Mouse (Mus musculus) layer of hippocampus, adult 8-10 months (tissue): Measurements from ENCODE around the gene Mafb. TPM values are rescaled to one million over a fixed set of nuclear protein-coding genes. Genes with fewer than 3 reads are reported as not detected.

Experiments
- DNase-seq, 2 experiments: peaks; one replicate each; pipeline ENCODE4 v3.0.0; 2022; ENCODE audit warnings: low spot score in 2 of 2
- total RNA-seq, 4 experiments: library from RNA; stranded (reverse); gene quantifications; 2 replicates each; pipeline ENCODE4 v1.2.4; 2022

Gene Mafb
- total RNA-seq, 4 experiments from 2014 or later, result 9.9 to 35.1 (median 22.1) TPM

- DNase-seq, result no peak
Observed at GRCm38 (mm10) chr2:160364128-160364650, 2.7 kb downstream of the Mafb start.

- DNase-seq, result no peak
Observed at GRCm38 (mm10) chr2:160363201-160363600, 3.7 kb downstream of the Mafb start.

- no peak for DNase-seq
Observed at GRCm38 (mm10) chr2:160361442-160362121, 5.3 kb downstream of the Mafb start.

GRCm38 (mm10) chr2:160360234-160360874 lies 6.5 kb downstream of the Mafb start:
- DNase-seq, result no peak

- no peak for DNase-seq
Observed at GRCm38 (mm10) chr2:160358896-160359295, 8.0 kb downstream of the Mafb start.

GRCm38 (mm10) chr2:160357442-160357841 lies 9.4 kb downstream of the Mafb start:
- no peak for DNase-seq

- no peak for DNase-seq
Observed at GRCm38 (mm10) chr2:160356132-160356531, 10.7 kb downstream of the Mafb start.

- DNase-seq, result no peak
Observed at GRCm38 (mm10) chr2:160354319-160354718, 12.5 kb downstream of the Mafb start.

GRCm38 (mm10) chr2:160353581-160353980 lies 13.3 kb downstream of the Mafb start:
- DNase-seq, result no peak

- no peak for DNase-seq
Observed at GRCm38 (mm10) chr2:160351038-160351574, 15.8 kb downstream of the Mafb start.

- DNase-seq, result no peak
Observed at GRCm38 (mm10) chr2:160349578-160349977, 17.3 kb downstream of the Mafb start.

GRCm38 (mm10) chr2:160348796-160349195 lies 18.1 kb downstream of the Mafb start:
- DNase-seq, result no peak

GRCm38 (mm10) chr2:160348072-160348604 lies 18.7 kb downstream of the Mafb start:
- no peak for DNase-seq

- DNase-seq, result no peak
Observed at GRCm38 (mm10) chr2:160345644-160346043, 21.2 kb downstream of the Mafb start.

- no peak for DNase-seq
Observed at GRCm38 (mm10) chr2:160340121-160340520, 26.7 kb downstream of the Mafb start.

- no peak for DNase-seq
Observed at GRCm38 (mm10) chr2:160339595-160339994, 27.3 kb downstream of the Mafb start.

GRCm38 (mm10) chr2:160336053-160336452 lies 30.8 kb downstream of the Mafb start:
- no peak for DNase-seq

- no peak for DNase-seq
Observed at GRCm38 (mm10) chr2:160335043-160335442, 31.8 kb downstream of the Mafb start.

GRCm38 (mm10) chr2:160334111-160334661 lies 32.7 kb downstream of the Mafb start, which contains the start of gene Gm826:
Gm826 (minus strand) TSS chr2:160334162.
- DNase-seq, result no peak

- DNase-seq, result no peak
Observed at GRCm38 (mm10) chr2:160332516-160333325, 34.1 kb downstream of the Mafb start.

GRCm38 (mm10) chr2:160328886-160329285 lies 38.0 kb downstream of the Mafb start:
- peak; percentile 4 to 5 for DNase-seq
